Mouse (Mus musculus) lung, postnatal 0 days (tissue): ENCODE measurements at regions not wholly inside any gene's neighbourhood (a gene's known extent, or its start where the extent isn't known, plus 50 kb on each side); places are given as distances from the start of the nearest gene placed in this dataset.

ENCODE experiments used
- CTCF ChIP-seq: IDR thresholded peaks from 2 replicates; pipeline ENCODE4 v1.5.1; 2016; ENCODE audit warnings: antibody characterized with exemption, mild to moderate bottlenecking
- EP300 ChIP-seq: IDR thresholded peaks from 2 replicates; pipeline ENCODE4 v1.6.1; 2016; ENCODE audit warnings: antibody characterized with exemption, mild to moderate bottlenecking, control low read depth

DNA sequence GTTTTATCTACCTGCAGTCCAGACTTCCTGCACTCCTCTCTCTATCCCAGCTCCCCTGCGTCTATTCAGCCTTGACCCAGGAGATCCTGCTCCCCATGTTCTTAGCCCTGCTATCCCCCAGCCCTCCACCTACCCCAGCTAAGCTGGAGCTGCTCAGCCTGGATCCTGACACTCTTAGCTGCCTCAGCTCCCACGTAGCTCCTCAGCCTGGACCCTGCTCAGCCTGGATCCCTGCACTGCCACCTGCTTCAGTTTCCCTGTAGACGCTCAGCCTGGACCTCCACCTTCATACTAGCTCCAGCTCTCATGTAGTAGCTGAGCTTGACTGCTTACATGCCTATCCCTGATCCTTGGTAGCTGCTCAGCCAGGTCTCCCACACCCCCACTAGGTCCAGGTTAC lies 151.5 kb downstream of the Tmem121 start:
- TF ChIP-seq CTCF: no peak
- no peak for TF ChIP-seq EP300
